Mouse (Mus musculus): ENCODE results near the gene Gm10220.
"Not testable (repeated sequence)": the region's sequence is repeated elsewhere in the genome, so short reads cannot be mapped to it uniquely, and the experiment has no call there.

Gene Gm10220

DNA sequence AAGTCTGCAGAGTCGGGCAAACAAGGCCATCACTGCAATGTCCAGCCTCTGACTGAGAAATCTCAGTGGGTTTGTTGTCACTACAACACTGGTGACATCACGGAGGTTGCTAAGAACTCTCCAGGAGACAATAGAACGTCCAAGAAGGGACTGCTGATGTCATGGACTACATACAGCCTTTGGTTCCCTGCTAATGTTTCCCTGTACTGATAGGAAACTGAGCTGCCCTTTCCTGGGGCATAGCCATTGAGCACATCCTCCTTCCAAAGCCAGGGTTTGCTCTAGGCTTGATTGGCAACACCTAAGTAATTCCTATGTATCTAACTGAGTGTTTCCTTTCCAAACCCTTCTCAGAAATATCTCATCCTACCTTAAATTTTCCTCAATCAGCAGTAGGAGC is at the start of gene Gm10220:
TSS of gene Gm10220 (minus strand) at position 101 of the 400 bp plus-strand sequence.
- DNase-seq = not testable (repeated sequence)

- DNase-seq = no peak
These were observed 48.6 kb upstream of the Gm10220 start for GRCm38 (mm10) chr5:26169855-26170254.

DNA sequence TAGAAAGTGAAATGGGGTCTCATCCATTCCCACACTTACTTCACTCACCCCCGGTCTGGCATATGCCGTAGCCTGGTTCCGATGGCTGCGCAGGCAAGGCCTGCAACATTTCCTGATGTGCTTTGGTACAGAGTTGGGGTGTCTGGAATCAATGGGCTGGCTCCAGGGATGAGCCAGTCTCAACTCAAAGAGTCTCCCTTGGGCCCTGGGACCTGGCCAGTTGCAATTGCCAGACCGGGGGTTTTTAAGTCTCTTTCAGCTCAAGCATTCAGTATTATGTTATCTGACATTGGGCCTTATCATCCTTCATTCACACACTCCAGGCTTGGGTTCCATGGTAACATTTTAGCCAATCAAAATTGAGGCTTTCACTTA is 44.6 kb upstream of the Gm10220 start:
- no peak for DNase-seq

- DNase-seq = no peak
These were observed 44.0 kb upstream of the Gm10220 start for GRCm38 (mm10) chr5:26165036-26165790.

DNA sequence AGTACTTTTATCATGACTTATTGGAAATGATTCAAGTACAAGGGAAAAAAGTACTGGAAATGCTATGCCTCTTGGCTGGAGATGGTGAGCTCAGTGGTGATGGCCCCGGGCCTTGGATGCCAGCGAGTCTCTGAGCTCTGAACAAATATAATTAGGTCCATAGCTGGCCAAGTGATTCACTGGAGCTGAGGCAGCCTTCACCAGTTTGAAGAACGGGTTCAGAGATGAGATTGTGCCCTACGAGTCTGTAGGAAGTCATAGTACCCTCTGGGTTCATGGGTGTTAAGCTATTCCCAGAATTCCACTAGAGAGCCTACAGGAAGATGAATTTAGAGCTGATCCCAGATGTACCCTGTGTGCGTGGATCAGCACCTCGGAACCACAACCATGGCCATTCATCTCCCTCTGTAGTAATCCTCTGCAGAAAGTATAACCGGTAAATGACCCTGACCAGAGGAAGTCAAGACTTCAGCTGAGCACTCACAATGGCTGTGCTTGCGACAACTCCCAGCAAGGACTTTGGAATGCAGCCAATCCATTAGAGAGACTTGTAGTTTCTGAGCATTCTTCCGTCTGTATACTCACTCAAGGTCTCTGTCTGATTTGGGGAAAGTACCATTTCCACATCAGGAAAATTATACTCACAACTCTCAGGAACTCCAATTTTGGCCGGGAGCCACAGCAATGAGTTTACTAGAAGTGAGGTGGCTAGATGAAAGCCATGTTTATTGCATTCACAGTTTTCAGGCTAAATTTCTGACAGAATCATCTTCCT is 36.4 kb upstream of the Gm10220 start:
- DNase-seq = peak in 1 of 2 experiments; percentile 9

DNA sequence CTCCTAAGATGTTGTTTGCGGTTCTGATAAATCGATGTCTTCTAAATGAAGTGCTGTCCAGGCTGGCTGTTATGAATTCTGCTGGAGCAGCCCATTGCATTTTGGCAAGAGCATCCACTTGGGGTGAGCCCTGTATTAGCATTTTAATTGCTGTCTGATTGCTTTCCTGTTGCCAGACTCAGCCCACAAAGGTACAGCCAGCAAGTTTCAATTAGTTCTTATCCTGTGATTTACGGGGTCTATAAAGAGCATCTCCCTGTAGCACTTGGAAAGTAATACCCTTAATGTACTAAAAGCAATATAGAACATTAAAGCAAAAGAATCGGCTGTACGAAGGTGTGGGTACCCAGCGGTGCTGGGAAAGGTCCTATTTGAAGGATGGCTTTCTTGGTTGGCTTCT is 21.7 kb upstream of the Gm10220 start:
- DNase-seq = no peak

- not testable (repeated sequence) for DNase-seq
These were observed 16.0 kb downstream of the Gm10220 start, which contains the start of gene 5031410I06Rik for GRCm38 (mm10) chr5:26105262-26105661. 5031410I06Rik (minus strand) TSS chr5:26105362.

DNA sequence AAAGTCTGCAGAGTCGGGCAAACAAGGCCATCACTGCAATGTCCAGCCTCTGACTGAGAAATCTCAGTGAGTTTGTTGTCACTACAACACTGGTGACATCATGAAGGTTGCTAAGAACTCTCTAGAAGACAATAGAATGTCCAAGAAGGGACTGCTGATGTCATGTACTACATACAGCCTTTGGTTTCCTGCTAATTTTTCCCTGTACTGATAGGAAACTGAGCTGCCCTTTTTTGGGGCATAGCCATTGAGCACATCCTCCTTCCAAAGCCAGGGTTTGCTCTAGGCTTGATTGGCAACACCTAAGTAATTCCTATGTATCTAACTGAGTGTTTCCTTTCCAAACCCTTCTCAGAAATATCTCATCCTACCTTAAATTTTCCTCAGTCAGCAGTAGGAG is 32.0 kb downstream of the Gm10220 start, which contains the start of gene Gm10471:
TSS of gene Gm10471 (minus strand) at position 101 of the 400 bp plus-strand sequence.
- DNase-seq = not testable (repeated sequence)

GRCm38 (mm10) chr5:26079023-26079422 is 42.2 kb downstream of the Gm10220 start:
- DNase-seq = not testable (repeated sequence)

DNA sequence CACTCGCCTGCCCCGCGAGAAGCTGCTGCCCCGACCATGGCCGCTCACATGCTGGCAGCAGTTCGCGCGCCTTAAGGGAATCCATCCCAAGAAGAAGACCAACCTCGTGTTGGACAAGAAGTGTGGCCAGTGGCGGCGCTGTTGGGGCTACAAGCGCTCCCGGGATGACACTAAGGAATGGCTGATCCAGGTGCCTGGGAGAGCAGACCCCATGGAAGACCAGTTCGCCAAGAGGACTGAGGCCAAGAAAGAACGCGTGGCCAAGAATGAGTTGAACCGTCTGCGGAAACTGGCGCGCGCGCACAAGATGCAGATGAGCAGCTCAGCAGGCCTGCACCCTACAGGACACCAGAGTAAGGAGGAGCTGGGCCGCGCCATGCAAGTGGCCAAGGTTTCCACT is 50.5 kb downstream of the Gm10220 start:
- no peak for DNase-seq
